Mouse (Mus musculus) bone marrow, adult 2 months (tissue): ENCODE measurements around the gene Tex21. TPM values are rescaled to one million over a fixed set of nuclear protein-coding genes. Genes with fewer than 3 reads are reported as not detected.

Experiments
- H3K27ac ChIP-seq: fragments of 200-500 bp; 2 replicates; pipeline ENCODE4 v1.5.1; 2012; ENCODE audit warnings: low read depth, mild to moderate bottlenecking, control low read depth, inconsistent platforms, low read length; ENCODE audit not compliant: control insufficient read depth, poor library complexity, insufficient read depth
- H3K4me1 ChIP-seq: fragments of 200-500 bp; 2 replicates; pipeline ENCODE4 v1.6.1; 2011; ENCODE audit warnings: low read length; ENCODE audit not compliant: control insufficient read depth, insufficient read depth
- H3K4me3 ChIP-seq: fragments of 200-500 bp; replicated peaks from 2 replicates; pipeline ENCODE3; 2011; ENCODE audit warnings: mild to moderate bottlenecking, low read depth, low read length, control low read depth; ENCODE audit not compliant: control insufficient read depth
- CTCF ChIP-seq: fragments of 200-500 bp; IDR thresholded peaks from 2 replicates; pipeline ENCODE4 v1.5.1; 2011; ENCODE audit warnings: low read length, control low read depth; ENCODE audit not compliant: control insufficient read depth, insufficient read depth
- POLR2A ChIP-seq: fragments of 200-500 bp; IDR thresholded peaks from 2 replicates; pipeline ENCODE4 v1.6.1; 2011; ENCODE audit warnings: low read depth, mild to moderate bottlenecking, control low read depth, low read length, borderline replicate concordance; ENCODE audit not compliant: control insufficient read depth
- WGBS: fragments of 180-500 bp; shearing (Covaris S2); methylation state at CpG from one replicate; pipeline ENCODE4 v1.1.7; 2018; 5-methylcytosine and 5-hydroxymethylcytosine counted together
- polyA plus RNA-seq: library from polyadenylated mRNA; stranded (reverse); fragments of >200 nt; gene quantifications from 2 replicates; pipeline ENCODE4 v1.2.4, GENCODE M21; 2011; ENCODE audit warnings: low replicate concordance; ENCODE audit not compliant: missing spikeins, insufficient read depth, insufficient read length

Gene Tex21
- polyA plus RNA-seq, 1 experiment = not detected

DNA sequence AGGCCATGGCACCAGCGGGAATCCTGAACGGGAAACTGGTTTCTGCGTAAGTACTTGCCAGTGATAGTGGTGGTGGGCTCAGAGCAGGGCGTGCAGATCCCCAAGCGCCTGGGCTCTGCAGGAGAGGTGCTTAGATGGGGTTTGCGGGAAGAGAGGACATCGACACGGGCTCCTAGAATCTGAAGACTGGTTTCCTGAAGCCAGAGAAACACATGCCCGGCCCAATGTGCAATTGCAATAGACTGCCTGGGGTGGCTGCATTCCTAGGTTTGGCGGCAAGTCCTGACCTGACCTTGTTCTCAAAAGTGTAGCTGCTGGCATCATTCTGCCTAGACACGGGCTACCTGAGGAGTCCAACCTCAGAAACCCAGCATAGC lies 8.9 kb upstream of the Tex21 start:
- peak overlapping the region; percentile 70 for H3K4me3 ChIP-seq
- WGBS = 0% methylated on average over 11 of the region's 11 CpGs
- H3K27ac ChIP-seq = peak overlapping the region; percentile 39
- no peaks in the 10 kb centered on the region; the same call in 1 of the 2 replicates for H3K4me1 ChIP-seq
- TF ChIP-seq POLR2A (no peak), CTCF (no peak)

DNA sequence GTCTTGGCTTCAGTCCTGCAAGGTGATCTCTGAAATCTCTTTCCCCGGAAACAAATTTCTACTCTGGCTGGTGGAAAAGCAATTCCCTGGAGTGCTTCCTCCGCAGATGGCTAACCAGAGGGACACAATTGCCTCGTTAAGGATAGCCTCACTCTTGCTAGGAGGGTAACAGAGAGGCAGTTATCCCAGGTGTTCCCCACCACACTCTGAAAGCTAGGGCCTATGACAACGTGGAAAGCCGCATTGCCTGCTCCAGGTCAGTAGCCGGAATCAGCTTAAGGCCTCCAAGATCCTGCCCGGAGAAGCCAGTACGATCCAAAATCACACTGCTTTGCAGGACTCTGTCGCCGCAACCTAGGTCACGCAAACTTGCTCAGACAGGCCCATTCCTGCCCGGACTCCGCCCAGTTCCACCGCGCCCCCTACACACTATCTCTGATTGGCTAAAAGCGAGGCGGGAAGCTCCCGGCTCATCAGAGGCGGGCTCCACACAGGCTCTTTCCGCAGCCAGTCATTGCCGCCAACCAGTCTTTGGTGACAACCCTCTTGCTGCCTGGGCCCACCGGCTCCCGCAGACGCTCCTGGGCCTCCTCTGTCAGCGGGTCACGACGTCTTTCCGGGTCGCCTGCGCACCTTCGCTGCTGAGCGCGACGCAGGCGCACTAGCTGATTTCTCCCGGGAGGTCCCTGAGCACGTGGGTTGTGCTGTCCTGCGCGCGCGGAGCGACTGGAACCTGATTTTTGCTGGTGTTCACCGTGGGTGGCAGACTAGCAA lies 8.4 kb upstream of the Tex21 start, which contains the start of gene Mthfd1:
Mthfd1 (plus strand) TSS at position 574 of the 774 bp plus-strand sequence.
- no peak for TF ChIP-seq CTCF
- TF ChIP-seq POLR2A = peak; percentile 74; the same call in 1 of the 2 replicates
- peak within 1 kb of the TSS; percentile 70 for H3K4me3 ChIP-seq
- 3% methylated on average over 43 of the region's 43 CpGs for WGBS
- peak within 1 kb of the TSS; percentile 39 for H3K27ac ChIP-seq
- H3K4me1 ChIP-seq = no peaks in the 10 kb centered on the region; the same call in 1 of the 2 replicates

DNA sequence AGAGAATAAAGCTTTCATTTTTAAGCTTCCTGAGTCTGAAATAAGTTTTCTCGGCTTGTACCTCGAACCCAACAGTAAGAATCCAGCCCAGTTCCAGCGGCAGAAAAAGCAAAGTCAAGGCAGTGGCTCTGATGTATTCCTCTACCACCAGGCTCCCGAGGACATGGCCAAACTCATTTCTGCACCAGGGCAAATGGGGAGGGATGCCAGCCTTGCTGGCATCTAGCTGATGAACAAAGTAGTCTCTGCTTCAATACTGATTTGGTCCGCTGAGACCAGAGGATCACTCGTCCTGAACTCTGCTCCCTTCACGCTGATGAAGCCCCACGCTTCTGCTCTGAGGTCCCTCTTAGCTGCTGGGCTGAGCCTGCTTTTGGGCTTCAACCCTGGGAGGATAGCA lies 7.4 kb upstream of the Tex21 start:
- TF ChIP-seq POLR2A (no peak), CTCF (no peak)
- H3K27ac ChIP-seq = no peak overlapping the region; the same call in 1 of the 2 replicates
- no peaks in the 10 kb centered on the region; the same call in 1 of the 2 replicates for H3K4me1 ChIP-seq
- H3K4me3 ChIP-seq = no peak overlapping the region
- 81% methylated on average over 8 of the region's 8 CpGs for WGBS

DNA sequence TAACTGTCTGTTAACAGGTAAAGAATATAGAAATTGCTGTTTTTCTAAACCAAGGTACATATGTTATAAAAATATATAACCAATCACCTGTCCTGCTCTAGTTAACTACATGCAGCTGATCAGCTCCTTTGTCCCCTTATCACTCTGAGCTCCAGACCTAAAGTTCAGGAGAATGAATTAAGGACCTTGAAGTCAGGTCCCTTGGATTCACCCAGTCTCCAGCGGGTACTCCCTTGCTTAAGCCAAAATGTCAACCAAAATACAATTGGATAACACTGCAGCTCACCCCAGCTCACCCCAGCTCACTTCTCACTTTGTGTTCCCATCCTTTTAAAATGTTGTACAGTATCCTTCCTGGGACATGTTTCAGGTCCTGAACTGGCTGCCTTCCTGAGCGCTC lies 7.0 kb upstream of the Tex21 start:
- WGBS = 89% methylated on average over 2 of the region's 2 CpGs
- no peak overlapping the region for H3K27ac ChIP-seq

DNA sequence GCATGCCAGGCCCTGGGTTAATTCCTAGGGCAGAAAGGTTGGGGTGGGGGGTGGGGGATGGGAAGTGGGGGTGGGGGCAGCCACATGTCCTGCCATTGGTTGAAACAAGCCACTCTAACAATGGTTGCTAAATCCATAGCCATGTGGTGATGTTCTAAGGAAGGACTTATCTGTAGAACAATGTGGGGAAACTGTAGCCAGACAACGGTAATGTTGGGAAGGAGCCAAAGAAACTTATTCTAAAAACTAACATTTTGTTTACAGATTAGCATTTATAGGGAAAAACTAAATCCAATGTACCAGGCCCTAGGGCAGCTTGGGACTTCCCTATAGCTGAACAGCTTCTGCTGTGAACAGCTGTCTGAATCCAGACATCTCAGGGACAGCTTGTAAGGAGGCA lies 6.5 kb upstream of the Tex21 start:
- Histone ChIP-seq H3K27ac (no peak overlapping the region), H3K4me3 (no peak overlapping the region), H3K4me1 (no peaks in the 10 kb centered on the region; the same call in 1 of the 2 replicates)
- 57% methylated on average over 1 of the region's 1 CpGs for WGBS
- TF ChIP-seq CTCF (no peak), POLR2A (no peak)

More for the DNA sequence above, 7.0 kb upstream of the Tex21 start:
- H3K4me3 ChIP-seq = no peak overlapping the region
- no peaks in the 10 kb centered on the region; the same call in 1 of the 2 replicates for H3K4me1 ChIP-seq
- TF ChIP-seq POLR2A (no peak), CTCF (no peak)

DNA sequence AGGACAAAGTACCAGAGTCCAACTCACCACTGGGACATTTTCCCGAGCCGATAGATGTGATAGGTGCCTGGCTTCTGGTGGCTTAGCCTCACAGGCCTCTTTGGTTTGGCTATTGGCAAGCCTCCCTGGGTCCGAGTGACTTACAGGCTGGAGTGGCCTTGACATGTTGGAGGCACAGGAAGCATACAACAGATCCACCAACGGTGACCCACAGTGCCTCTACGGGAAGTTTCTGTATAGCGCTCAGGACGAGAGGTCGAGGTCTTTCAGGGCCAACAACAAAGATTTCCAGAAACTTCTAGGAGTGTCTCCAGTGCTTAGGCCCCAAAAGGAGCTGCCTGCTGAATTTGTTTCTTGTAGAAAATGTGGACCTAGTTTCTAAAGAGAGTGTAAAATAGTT lies 1.6 kb downstream of the Tex21 start:
- Histone ChIP-seq H3K27ac (no peak overlapping the region), H3K4me3 (no peak overlapping the region), H3K4me1 (no peaks in the 10 kb centered on the region; the same call in 1 of the 2 replicates)
- TF ChIP-seq CTCF (no peak), POLR2A (no peak)
- 88% methylated on average over 8 of the region's 8 CpGs for WGBS

DNA sequence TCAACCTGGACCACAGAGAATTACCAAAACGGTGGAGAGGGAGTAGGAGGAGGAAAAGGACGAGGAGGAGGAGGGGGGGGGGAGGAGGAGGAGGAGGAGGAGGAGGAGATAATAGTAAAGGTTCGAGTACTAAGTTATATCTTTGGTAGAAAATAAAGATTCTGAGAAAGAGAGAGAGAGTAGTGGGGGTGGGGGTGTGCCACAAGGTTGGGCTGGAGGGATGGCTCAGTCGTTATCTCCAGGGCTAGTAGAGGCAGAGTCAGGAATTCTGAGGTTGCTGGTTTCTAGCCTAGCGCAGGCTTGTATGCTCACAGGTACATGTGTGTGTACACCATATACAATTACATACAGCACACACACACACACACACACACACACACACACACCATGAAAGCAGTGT lies 4.7 kb downstream of the Tex21 start:
- Histone ChIP-seq H3K4me3 (no peak overlapping the region), H3K4me1 (no peaks in the 10 kb centered on the region; the same call in 1 of the 2 replicates), H3K27ac (no peak overlapping the region; the same call in 1 of the 2 replicates)
- TF ChIP-seq POLR2A (no peak), CTCF (no peak)
- 34% methylated on average over 5 of the region's 5 CpGs for WGBS

DNA sequence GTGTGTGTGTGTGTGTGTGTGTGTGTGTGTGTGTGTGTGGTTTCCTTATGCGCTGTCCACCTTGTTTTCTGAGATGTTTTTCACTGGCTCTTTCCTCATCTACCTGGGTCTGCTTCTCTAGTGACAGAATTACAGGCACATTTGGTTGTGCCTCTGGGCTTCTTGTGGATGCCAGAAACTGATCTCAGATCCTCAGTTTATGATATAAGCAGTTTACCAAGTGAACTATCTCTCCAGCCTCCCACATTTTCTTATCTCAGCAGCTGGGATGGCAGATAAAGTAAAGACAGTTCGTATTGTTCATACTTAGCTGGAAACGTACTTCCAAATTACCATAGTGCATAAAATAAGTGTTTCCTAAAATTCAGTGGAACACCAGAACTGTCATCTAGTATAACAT lies 5.5 kb downstream of the Tex21 start:
- Histone ChIP-seq H3K4me3 (no peak overlapping the region), H3K27ac (peak overlapping the region; percentile 27; the same call in 1 of the 2 replicates), H3K4me1 (no peaks in the 10 kb centered on the region; the same call in 1 of the 2 replicates)
- WGBS = 65% methylated on average over 3 of the region's 3 CpGs
- TF ChIP-seq POLR2A (no peak), CTCF (no peak)

DNA sequence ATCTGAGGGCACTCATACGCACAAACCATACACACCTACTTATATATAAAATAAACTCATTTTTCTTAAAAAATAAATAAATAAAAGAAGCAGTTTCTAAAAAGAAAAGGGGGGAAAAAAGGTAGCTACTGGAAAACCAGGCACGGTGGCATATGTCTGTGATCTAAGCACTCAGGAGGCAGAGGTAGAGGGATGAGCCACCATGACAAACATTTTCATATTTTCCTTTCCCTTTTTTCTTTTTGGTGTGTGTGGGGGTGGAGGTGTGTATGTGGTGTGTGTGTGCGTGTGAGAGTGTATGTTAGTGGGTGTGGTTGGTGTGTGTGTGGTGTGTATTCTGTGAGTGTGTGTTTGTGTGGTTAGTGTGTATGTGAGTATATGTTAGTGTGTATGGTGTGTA lies 5.9 kb downstream of the Tex21 start:
- WGBS = 62% methylated on average over 3 of the region's 3 CpGs
- no peaks in the 10 kb centered on the region; the same call in 1 of the 2 replicates for H3K4me1 ChIP-seq
- no peak overlapping the region for H3K4me3 ChIP-seq
- TF ChIP-seq POLR2A (no peak), CTCF (no peak)
- peak overlapping the region; percentile 27; the same call in 1 of the 2 replicates for H3K27ac ChIP-seq
